Comparison of ENCODE assay signal across 9 mouse cellular contexts in the genomic region with DNA sequence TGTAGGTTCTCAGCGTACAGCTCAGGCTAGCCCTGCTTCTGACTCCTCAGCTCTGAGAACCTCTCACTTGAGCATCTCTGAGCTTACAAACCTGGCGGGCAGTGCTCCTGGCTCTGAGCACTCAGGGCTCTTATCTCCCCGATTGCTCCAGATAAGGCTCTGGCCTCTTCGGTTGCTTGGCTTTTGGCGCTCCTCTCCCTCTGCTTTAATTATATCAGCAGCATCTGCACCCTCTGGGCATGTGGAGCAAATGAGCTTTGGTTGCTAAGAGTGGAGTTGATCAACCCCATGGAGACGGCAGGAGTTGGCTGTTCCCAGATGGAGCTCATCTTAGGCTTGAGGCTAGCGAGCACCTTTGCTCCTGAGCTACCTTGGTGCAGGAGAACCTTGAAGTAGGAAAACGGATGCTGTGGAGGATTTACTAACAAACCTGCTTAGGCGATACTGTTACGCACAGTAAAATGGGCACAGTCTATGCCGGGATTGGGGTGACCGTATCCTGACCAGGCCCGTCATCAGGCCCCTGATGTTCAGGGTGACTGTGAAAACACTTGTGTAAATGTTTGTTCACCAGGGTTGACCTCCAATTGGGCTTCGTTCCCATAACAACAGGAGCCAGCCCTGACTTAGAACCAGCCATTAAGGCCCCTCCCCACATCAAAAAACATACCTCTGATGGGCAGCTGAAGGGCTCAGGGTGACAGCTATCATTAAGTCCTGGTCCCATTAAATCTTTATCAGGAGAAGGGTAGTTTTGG. TPM values are rescaled to one million over a fixed set of nuclear protein-coding genes. Genes with fewer than 3 reads are reported as not detected.
DNase-seq lines count a peak whose midpoint lies in the region; ATAC-seq and TF ChIP-seq lines count a peak whose summit lies in the region.
"Had no signal": no experiment of that assay in that cellular context is flagged by ENCODE, and none has a peak within 500 bp of the region (broad histone marks: within the 10 kb centered on the region; RNA-seq: fewer than 3 reads in every experiment).

No protein-coding gene starts in this region.

- peak overlapping the region; percentile 35; the same call in 1 of the 2 replicates for H3K4me2 ChIP-seq in kidney, embryonic 16.5 days (replicated peaks; ENCODE audit: low read depth, low read length)
- H3K4me2 ChIP-seq in embryonic facial prominence, embryonic 11.5 days (ENCODE audit: low read depth, low read length) = 0 out of 2 replicates have a peak overlapping the region, but pooled peaks have one; percentile 7
- peak overlapping the region; percentile 87 for H3K4me2 ChIP-seq in hindbrain, embryonic 16.5 days (ENCODE audit: low read length)
- H3K4me2 ChIP-seq in midbrain, embryonic 16.5 days (ENCODE audit: low read length) = peak overlapping the region; percentile 83; the same call in 1 of the 2 replicates

- TF ChIP-seq CTCF in kidney, adult 2 months (conservative IDR thresholded peaks at IDR 0.05; ENCODE audit: insufficient read depth, insufficient read length, low read depth, low read length) = no peak

- no peak for ATAC-seq in kidney, embryonic 16.5 days (ENCODE audit: low FRiP score, low TSS enrichment)
- ATAC-seq in embryonic facial prominence, embryonic 11.5 days (replicated peaks; ENCODE audit: insufficient number of reproducible peaks, low FRiP score, low TSS enrichment, low read depth) = no peak
- ATAC-seq in hindbrain, embryonic 16.5 days = no peak
- ATAC-seq in midbrain, embryonic 16.5 days = no peak
- no peak for ATAC-seq in frontal cortex, adult (ENCODE audit: low TSS enrichment)

- DNase-seq in kidney, adult 2 months = no peak
- no peak for DNase-seq in embryonic facial prominence, embryonic 11.5 days (ENCODE audit: low spot score)
- DNase-seq in thymus, postnatal 10 days (ENCODE audit: low spot score in 2 of 2) = no peak
- DNase-seq in embryo, embryonic 10 days (ENCODE audit: low spot score) = no peak
- DNase-seq: cerebellum, adult 11 months had no signal

- H3K9me3 ChIP-seq in kidney, embryonic 16.5 days (ENCODE audit: low read length) = no peaks in the 10 kb centered on the region
- H3K9me3 ChIP-seq in embryonic facial prominence, embryonic 11.5 days (replicated peaks; ENCODE audit: control insufficient read depth, low read length) = no peaks in the 10 kb centered on the region
- H3K9me3 ChIP-seq in hindbrain, embryonic 16.5 days (ENCODE audit: control insufficient read depth, low read length) = no peaks in the 10 kb centered on the region
- H3K9me3 ChIP-seq in midbrain, embryonic 16.5 days (replicated peaks; ENCODE audit: control insufficient read depth, low read length, poor library complexity, severe bottlenecking) = no peaks in the 10 kb centered on the region

- 68% methylated on average over 14 of the region's 14 CpGs for WGBS in kidney, embryonic 16.5 days
- WGBS in kidney, adult 2 months = 76% methylated on average over 14 of the region's 14 CpGs
- 76% methylated on average over 14 of the region's 14 CpGs for WGBS in embryonic facial prominence, embryonic 11.5 days
- WGBS in hindbrain, embryonic 16.5 days = 68% methylated on average over 14 of the region's 14 CpGs
- WGBS in midbrain, embryonic 16.5 days = 77% methylated on average over 14 of the region's 14 CpGs

- peak overlapping the region; percentile 50; the same call in 1 of the 2 replicates for H3K9ac ChIP-seq in kidney, embryonic 16.5 days (replicated peaks; ENCODE audit: low read length)
- H3K9ac ChIP-seq in embryonic facial prominence, embryonic 11.5 days (replicated peaks; ENCODE audit: low read length) = no peak overlapping the region
- peak overlapping the region; percentile 3 for H3K9ac ChIP-seq in hindbrain, embryonic 16.5 days (ENCODE audit: low read depth, low read length)
- no peak overlapping the region for H3K9ac ChIP-seq in midbrain, embryonic 16.5 days (ENCODE audit: low read depth, low read length)

- no peak overlapping the region for H3K27ac ChIP-seq in kidney, embryonic 16.5 days (ENCODE audit: low read length)
- no peak overlapping the region for H3K27ac ChIP-seq in kidney, adult 2 months (ENCODE audit: insufficient read depth, low read depth, low read length)
- H3K27ac ChIP-seq in embryonic facial prominence, embryonic 11.5 days (replicated peaks; ENCODE audit: low read depth, low read length) = no peak overlapping the region
- 0 out of 2 replicates have a peak overlapping the region, but pooled peaks have one; percentile 18 for H3K27ac ChIP-seq in hindbrain, embryonic 16.5 days (ENCODE audit: low read depth, low read length)
- H3K27ac ChIP-seq in midbrain, embryonic 16.5 days (ENCODE audit: low read length) = no peak overlapping the region

- peaks cover 40% of the 10 kb centered on the region for H3K4me1 ChIP-seq in kidney, embryonic 16.5 days (ENCODE audit: insufficient read depth, low read length)
- H3K4me1 ChIP-seq in kidney, adult 2 months (ENCODE audit: control insufficient read depth, insufficient read depth, low read length) = 0 out of 2 replicates have a peak, but pooled peaks cover 3% of the 10 kb centered on the region
- peaks cover 3% of the 10 kb centered on the region; the same call in 1 of the 2 replicates for H3K4me1 ChIP-seq in embryonic facial prominence, embryonic 11.5 days (ENCODE audit: control insufficient read depth, insufficient read depth, low read length)
- peaks cover 18% of the 10 kb centered on the region for H3K4me1 ChIP-seq in hindbrain, embryonic 16.5 days (ENCODE audit: control insufficient read depth, insufficient read depth, low read depth, low read length)
- H3K4me1 ChIP-seq in midbrain, embryonic 16.5 days (ENCODE audit: control insufficient read depth, insufficient read depth, low read length) = peaks cover 17% of the 10 kb centered on the region

- no peak overlapping the region for H3K4me3 ChIP-seq in kidney, embryonic 16.5 days (ENCODE audit: low read length)
- no peak overlapping the region for H3K4me3 ChIP-seq in kidney, adult 2 months (ENCODE audit: insufficient read depth, low read depth, low read length)
- H3K4me3 ChIP-seq in embryonic facial prominence, embryonic 11.5 days (ENCODE audit: low read depth, low read length) = no peak overlapping the region
- no peak overlapping the region for H3K4me3 ChIP-seq in hindbrain, embryonic 16.5 days (ENCODE audit: low read length)
- no peak overlapping the region for H3K4me3 ChIP-seq in midbrain, embryonic 16.5 days (ENCODE audit: low read depth, low read length)

- TF ChIP-seq POLR2A in kidney, adult 2 months (IDR thresholded peaks at IDR 0.05; ENCODE audit: low read depth, low read length) = no peak

- H3K36me3 ChIP-seq in kidney, embryonic 16.5 days (ENCODE audit: insufficient read depth, low read length) = 0 out of 2 replicates have a peak, but pooled peaks cover 10% of the 10 kb centered on the region
- H3K36me3 ChIP-seq in kidney, adult 2 months (ENCODE audit: control insufficient read depth, insufficient read depth, low read length) = no peaks in the 10 kb centered on the region
- H3K36me3 ChIP-seq in embryonic facial prominence, embryonic 11.5 days (replicated peaks; ENCODE audit: control insufficient read depth, insufficient read depth, low read depth, low read length) = no peaks in the 10 kb centered on the region; the same call in none of the 2 replicates
- no peaks in the 10 kb centered on the region; the same call in 1 of the 2 replicates for H3K36me3 ChIP-seq in hindbrain, embryonic 16.5 days (ENCODE audit: control insufficient read depth, insufficient read depth, low read length)
- H3K36me3 ChIP-seq in midbrain, embryonic 16.5 days (ENCODE audit: control insufficient read depth, insufficient read depth, low read length) = no peaks in the 10 kb centered on the region

- H3K27me3 ChIP-seq in kidney, embryonic 16.5 days (ENCODE audit: insufficient read depth, low read length) = no peaks in the 10 kb centered on the region
- no peaks in the 10 kb centered on the region for H3K27me3 ChIP-seq in kidney, adult 2 months (replicated peaks; ENCODE audit: control insufficient read depth, insufficient read depth, low read length)
- no peaks in the 10 kb centered on the region for H3K27me3 ChIP-seq in embryonic facial prominence, embryonic 11.5 days (ENCODE audit: control insufficient read depth, insufficient read depth, low read length)
- H3K27me3 ChIP-seq in hindbrain, embryonic 16.5 days (replicated peaks; ENCODE audit: control insufficient read depth, insufficient read depth, low read length) = no peaks in the 10 kb centered on the region
- no peaks in the 10 kb centered on the region for H3K27me3 ChIP-seq in midbrain, embryonic 16.5 days (ENCODE audit: control insufficient read depth, insufficient read depth, low read depth, low read length)

RNA-seq across cellular contexts. Expression of a gene that starts 3.1 kb away (rescaled TPM):
- polyA plus RNA-seq in kidney, embryonic 16.5 days (2015; fragmentation: Nextera tagmentation; extraction: Ambion mirVana) = 30.6 and 33.2 TPM in 2 replicates
- 26.9 and 28.8 TPM in 2 replicates for polyA plus RNA-seq in kidney, adult 2 months (2012; rRNA removed)
- polyA plus RNA-seq in embryonic facial prominence, embryonic 11.5 days (2014; fragmentation: Nextera tagmentation; extraction: Ambion mirVana) = 14.7 and 15.0 TPM in 2 replicates
- 15.6 and 17.5 TPM in 2 replicates for polyA plus RNA-seq in hindbrain, embryonic 16.5 days (2015; fragmentation: Nextera tagmentation; extraction: Ambion mirVana)
- polyA plus RNA-seq in midbrain, embryonic 16.5 days (2015; fragmentation: Nextera tagmentation; extraction: Ambion mirVana) = 16.0 and 17.2 TPM in 2 replicates

RNA-seq across cellular contexts. Expression of a gene that starts 33.7 kb away (rescaled TPM):
- 120 and 134 TPM in 2 replicates for polyA plus RNA-seq in kidney, embryonic 16.5 days (2015; fragmentation: Nextera tagmentation; extraction: Ambion mirVana)
- polyA plus RNA-seq in kidney, adult 2 months (2012; rRNA removed) = 3.4 and 6.0 TPM in 2 replicates
- 126 and 132 TPM in 2 replicates for polyA plus RNA-seq in embryonic facial prominence, embryonic 11.5 days (2014; fragmentation: Nextera tagmentation; extraction: Ambion mirVana)
- polyA plus RNA-seq in hindbrain, embryonic 16.5 days (2015; fragmentation: Nextera tagmentation; extraction: Ambion mirVana) = 21.2 and 26.0 TPM in 2 replicates
- polyA plus RNA-seq in midbrain, embryonic 16.5 days (2015; fragmentation: Nextera tagmentation; extraction: Ambion mirVana) = 10.4 and 11.8 TPM in 2 replicates

Comparison
In these comparisons a context has a peak if more than half of its experiments do, and no peak if none do; other contexts are left out.
1. H3K4me2 ChIP-seq: peak in every context shown above with its lines; median percentile 87 in hindbrain, embryonic 16.5 days; 83 in midbrain, embryonic 16.5 days; 35 in kidney, embryonic 16.5 days; 7 in embryonic facial prominence, embryonic 11.5 days.
2. H3K9ac ChIP-seq: peak in kidney, embryonic 16.5 days (single experiment) and hindbrain, embryonic 16.5 days (single experiment); none in embryonic facial prominence, embryonic 11.5 days (single experiment) and midbrain, embryonic 16.5 days (single experiment).